Mouse (Mus musculus) natural killer cell, adult 2 months (primary cell): Measurements from ENCODE around the gene Ctf1.

Experiments
- DNase-seq, 2 experiments: peaks; one replicate each; pipeline ENCODE4 v3.0.0; 2022; ENCODE audit warnings: low spot score in 2 of 2

The Ctf1 gene

GRCm38 (mm10) chr7:127712461-127713385, at the start of gene Ctf1:
Ctf1 (plus strand) TSS chr7:127712736.
- DNase-seq = peak; percentile 52 to 54

DNA sequence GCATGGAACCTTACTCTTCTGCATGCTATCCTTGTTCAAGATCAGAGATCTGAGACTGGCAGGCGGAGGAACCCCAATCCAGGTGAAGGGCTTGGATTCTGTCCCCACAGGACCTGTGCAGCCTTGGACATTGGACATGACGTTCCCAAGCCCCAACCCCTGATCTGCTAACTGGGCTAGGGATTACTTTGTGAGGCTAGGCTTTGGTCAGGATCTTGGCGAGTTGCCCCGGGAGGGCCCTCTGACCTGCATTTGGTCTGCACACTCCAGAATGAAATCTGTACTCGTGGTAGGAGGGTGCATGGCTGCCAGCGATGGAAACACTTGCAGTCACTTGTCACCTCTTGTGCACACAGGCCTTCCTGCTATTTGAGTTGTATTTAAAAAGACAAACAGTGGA, 49.6 kb upstream of the Ctf1 start:
- no peak for DNase-seq

- no peak for DNase-seq
Measured at GRCm38 (mm10) chr7:127666066-127666654, 46.4 kb upstream of the Ctf1 start.

GRCm38 (mm10) chr7:127666679-127667078, 45.9 kb upstream of the Ctf1 start:
- no peak for DNase-seq

DNA sequence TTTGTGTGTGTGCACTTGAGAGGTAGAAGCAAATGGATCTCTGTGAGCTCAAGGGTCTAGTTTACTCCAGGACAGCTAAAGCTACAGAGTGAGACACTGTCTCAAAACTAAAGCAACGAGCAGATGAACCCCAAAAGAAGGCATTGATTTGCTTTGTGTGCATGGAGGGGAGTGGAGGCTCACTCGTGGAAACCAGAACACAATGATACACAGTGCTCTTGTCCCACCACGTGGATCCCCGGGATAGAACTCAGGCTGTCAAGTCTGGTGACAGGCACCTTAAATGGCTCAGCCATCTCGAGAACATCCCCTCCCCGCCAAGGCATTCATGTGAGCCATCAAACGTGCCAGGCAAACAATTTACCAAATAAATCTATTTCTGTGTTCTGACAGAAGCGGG, 45.4 kb upstream of the Ctf1 start:
- DNase-seq = no peak

DNA sequence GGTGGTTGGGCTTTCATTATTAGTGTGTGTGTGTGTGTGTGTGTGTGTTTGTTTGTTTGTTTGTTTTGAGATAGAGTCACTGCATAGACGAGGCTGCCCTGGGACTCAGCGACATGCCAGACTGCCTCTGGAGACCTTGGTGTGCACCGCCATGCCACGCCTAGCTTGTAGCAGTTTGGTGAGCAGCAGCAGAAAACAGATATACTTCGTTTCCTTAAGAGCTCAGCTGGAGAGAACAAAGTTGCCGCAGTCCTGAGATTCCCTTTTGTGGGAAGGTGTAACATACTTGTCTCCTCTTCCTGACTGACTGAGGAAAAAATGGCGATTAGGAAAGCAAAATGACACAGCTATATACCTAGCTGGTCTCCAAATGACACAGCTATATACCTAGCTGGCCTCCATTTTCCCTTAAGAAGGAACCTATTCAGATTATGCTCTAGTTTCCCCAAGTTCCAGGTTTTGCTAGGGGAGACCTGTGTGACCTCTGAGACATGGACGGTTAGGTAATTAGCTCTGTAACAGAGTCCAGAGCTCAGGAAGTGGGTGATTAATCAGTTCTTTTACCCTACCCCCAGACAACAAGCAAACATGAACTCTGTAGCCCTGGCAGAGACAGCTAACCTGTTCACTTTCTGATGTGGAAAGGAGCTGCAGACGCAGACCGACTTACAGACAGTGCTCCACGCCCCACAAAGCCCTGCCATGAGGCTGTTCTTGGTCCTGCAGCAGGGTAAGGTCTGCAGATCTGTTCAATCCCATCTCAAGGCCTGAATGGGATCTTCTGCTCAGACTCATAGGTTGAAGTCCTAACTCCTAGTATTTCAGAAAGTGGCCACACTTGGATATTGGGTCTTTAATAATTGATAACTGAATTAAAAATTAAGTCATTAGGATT, 40.4 kb upstream of the Ctf1 start:
- no peak for DNase-seq

- no peak for DNase-seq
Measured at GRCm38 (mm10) chr7:127672776-127673175, 39.8 kb upstream of the Ctf1 start.

DNA sequence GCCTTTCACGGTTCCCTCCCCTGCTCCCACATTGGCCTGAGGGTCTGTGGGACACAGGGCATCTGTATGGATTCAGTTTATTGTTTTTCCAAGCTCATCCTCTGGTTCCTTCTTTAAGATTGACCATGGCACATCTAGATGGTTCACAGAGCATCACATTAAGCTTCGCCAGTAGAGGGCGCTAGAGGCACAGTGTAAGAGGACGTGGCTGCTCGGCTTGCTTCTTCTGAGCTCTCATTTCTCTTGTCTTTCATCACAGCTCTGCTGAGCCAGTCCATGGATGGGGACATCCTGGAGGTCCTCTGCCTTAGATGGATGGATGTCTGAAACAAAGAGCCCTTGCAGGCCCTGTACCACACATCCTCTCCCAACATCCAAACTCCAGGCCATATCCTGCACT, 37.6 kb upstream of the Ctf1 start:
- DNase-seq = peak; percentile 65 to 81

GRCm38 (mm10) chr7:127675391-127675811, 37.1 kb upstream of the Ctf1 start:
- no peak for DNase-seq

DNA sequence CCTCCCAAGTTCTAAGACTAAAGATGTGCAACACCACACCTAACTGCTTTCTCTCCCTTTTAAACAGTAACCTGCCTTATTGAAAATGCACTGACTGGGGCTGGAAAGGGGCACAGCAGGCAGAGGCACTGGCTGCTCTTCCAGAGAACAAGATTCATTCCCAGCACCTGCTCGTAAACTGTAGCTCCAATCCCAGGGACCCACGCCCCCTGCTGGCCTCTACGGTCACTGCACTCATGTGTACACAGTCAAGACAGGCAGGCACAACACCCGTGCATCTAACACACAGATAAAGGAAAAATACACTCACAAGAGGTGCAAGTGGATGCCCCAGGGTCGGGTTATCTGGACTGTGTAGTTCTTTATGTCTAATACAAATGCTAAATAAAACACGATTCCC, 35.5 kb upstream of the Ctf1 start:
- peak; percentile 32 to 58 for DNase-seq

- no peak for DNase-seq
Measured at GRCm38 (mm10) chr7:127677609-127678008, 34.9 kb upstream of the Ctf1 start.

DNA sequence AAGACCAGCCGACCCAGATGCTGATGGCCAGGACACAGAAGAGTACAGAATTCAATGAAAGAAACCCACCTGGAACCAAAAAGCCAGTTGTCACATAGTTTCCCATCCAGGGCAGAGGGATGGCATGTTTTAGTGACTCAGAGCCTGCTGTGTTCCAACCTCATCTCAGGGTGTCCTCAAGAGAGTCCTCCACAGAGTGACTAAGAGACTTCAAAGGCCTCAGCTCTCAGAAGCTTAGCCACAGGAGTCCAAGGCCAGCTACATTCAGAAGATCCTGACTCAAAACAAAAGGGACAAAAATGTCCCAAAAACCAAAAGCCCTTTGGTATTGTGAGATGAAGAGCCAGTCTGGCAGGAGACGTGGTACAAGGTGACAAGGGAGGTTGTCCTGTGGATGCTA, 33.7 kb upstream of the Ctf1 start:
- DNase-seq = no peak

DNA sequence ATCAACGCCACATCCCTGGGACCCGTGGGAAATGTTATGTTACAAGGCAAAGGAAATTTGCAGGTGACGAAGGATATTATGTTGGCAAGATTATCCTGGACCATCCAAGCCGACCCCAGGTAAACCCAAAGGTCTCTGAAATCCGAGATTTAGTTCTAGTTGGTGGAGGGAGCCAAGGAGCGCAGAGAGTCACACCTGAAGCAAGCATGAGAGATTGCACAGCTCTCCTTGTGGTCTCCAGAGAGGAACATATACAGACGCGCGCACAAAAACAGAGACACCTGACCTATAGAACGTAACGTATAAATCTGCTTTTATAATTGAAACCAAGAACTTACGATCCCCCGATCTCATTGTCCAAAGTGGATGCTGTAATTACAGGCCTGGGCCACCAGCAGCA, 32.0 kb upstream of the Ctf1 start:
- DNase-seq = no peak

DNA sequence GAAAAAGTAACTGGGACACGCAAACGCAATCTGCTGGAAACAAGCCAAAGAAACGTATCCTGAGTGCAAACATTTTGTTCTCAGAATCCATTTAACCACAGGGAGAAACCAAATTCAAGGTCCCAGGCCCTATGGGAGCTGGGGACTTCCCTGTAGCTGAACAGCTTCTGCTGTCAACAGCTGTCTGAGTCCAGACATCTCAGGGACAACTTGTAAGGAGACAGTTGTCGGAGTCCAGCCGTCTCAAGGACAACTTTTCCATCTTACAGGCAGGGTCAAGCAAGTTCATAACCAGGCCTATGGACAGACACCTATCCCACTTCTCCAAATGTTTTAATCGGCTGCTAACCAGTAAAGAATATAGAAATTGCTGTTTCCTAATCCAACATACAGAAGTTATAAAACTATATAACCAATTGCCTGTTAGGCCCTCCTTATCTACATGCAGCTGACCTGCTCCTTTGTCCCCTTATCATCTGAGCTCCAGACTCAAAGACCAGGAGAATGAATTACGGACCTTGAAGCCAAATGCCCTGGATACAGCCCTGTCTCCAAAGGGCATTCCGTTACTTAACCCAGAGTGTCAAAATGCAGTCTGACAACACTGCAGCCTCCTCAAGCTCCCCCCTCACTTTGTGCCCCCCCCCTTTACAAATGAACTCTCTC, 30.5 kb upstream of the Ctf1 start:
- no peak for DNase-seq

DNA sequence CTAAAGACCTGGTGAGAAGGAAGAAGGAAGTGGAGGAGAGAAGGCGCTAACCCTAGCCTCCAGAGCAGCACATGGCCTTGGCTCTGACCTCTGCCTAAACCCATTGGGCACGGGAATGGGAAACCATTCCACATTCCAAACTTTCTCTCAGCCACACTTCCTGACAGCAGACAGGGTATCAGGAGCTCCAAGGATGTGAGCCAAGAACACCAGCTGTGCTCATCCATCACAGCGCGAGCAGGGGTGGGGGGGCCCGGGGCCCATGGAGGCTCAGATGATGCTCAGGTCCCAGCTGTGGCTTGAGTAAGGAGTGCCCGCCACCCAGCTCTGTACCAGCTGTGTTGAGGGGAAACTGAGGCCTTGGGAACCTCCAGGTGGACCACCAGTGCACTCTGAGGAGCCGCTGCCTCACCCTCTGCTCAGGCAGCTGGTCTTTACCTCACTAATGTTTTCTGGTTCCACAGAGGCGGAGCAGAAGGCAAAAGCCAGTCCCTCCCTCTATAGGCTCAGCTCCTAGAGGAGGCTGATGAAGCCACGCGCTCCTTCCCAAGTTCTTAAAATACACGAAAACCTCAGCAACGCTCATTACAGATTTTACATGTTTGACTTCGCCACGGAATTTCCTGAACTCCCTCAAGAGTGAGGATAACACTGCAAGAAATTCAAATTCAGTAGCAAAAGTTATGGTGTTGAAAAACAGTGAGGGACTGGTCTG, 27.1 kb upstream of the Ctf1 start:
- no peak for DNase-seq

GRCm38 (mm10) chr7:127686740-127687449, 25.6 kb upstream of the Ctf1 start:
- DNase-seq = no peak

GRCm38 (mm10) chr7:127688935-127689334, 23.6 kb upstream of the Ctf1 start:
- no peak for DNase-seq

DNA sequence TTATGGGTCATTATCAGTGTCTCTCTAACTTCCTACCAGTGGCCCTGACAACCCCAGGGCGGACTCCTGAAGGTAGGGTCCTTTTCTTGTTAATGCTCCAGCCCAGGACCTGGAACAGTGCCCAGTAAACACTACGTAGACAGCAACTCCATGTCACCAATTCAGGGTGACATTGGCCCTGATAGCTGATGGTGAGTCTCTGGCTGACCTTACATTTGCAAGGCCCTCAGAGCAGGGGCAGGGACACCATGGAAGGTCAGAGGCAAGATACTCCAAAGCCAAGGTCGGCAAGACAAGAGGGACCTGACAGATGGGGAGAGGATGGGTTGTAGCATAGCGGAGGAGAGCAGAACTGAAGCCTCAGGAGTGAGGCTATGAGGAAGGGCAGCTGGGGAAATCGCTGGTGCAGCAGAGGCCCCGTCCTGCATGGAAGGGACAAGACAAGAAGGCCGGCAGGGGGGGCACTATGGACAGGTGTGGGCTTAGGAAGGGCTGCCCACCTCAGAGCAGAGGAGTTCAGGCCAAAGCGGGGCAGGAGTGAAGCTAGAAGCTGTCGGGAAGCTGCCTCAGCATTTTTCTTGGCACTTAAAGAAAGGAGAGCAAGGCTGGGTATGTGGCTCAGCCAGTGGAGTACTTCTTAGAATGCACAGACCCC, 22.8 kb upstream of the Ctf1 start:
- no peak for DNase-seq

DNA sequence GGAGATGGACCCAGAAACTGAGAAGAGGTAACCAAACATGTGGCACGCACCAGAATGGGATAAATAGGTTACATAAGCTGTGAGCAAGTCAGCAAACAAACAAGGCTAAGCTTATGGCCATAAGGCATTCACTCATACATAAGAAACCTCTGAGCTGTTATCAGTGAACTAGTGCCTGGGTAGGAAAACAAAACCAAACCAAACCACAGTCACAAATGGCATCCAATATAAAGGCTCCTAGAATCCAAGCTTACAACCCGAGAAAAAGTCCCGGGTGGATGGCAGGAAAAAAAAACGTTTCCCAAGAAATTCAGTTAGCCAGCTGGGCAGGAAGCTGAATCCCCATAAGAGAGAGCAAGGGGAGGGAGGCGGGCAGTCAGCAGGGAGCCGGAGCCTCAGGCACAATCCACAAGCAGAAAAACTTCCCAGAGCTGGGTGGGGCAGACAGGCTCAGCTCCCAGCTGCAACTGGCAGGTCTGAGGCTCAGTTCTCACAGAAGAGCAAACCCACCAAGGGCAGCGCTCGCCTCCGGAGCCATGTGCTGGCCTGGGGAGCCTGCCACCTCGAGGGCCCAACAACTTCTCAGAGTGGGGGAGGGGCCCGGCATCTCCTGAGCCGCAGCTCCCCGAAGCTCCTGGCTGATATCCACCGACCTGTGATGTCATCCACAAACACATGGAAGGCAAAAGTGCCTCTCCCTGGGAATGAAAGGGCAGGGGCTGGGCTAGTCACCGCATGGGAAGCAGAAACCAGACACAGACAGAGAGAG, 21.1 kb upstream of the Ctf1 start:
- no peak for DNase-seq
